Mouse (Mus musculus): ENCODE measurements around the gene Akr1c12. TPM values are rescaled to one million over a fixed set of nuclear protein-coding genes. Genes with fewer than 3 reads are reported as not detected.

Akr1c12 gene
- polyA plus RNA-seq (2012; rRNA removed): 0.84 and 1.3 TPM in 2 replicates

- TF ChIP-seq POLR2A (IDR thresholded peaks at IDR 0.05; ENCODE audit: control insufficient read depth, low read depth, low read length): no peak
- no peak for TF ChIP-seq CTCF (IDR thresholded peaks at IDR 0.05; ENCODE audit: control insufficient read depth, insufficient read depth, insufficient replicate concordance, low read depth, low read length)
- Histone ChIP-seq H3K4me1 (ENCODE audit: control insufficient read depth, insufficient read depth, low read length) (no peaks in the 10 kb centered on the region), H3K27me3 (ENCODE audit: control insufficient read depth, insufficient read depth, low read length) (no peaks in the 10 kb centered on the region), H3K4me3 (ENCODE audit: control insufficient read depth, low read depth, low read length) (no peak within 1 kb of the TSS), H3K27ac (ENCODE audit: control insufficient read depth, insufficient read depth, low read depth, low read length) (no peak within 1 kb of the TSS), H3K36me3 (ENCODE audit: control insufficient read depth, insufficient read depth, low read length) (no peaks in the 10 kb centered on the region)
These were observed at the start of gene Akr1c12 for GRCm38 (mm10) chr13:4279284-4279683. Gene Akr1c12, minus strand, starts transcription at chr13:4279433.

- no peaks in the 10 kb centered on the region for H3K4me1 ChIP-seq (ENCODE audit: control insufficient read depth, insufficient read depth, low read length)
- H3K36me3 ChIP-seq (ENCODE audit: control insufficient read depth, insufficient read depth, low read length): no peaks in the 10 kb centered on the region
- TF ChIP-seq CTCF (IDR thresholded peaks at IDR 0.05; ENCODE audit: control insufficient read depth, insufficient read depth, insufficient replicate concordance, low read depth, low read length): no peak
- TF ChIP-seq POLR2A (IDR thresholded peaks at IDR 0.05; ENCODE audit: control insufficient read depth, low read depth, low read length): no peak
- H3K27ac ChIP-seq (ENCODE audit: control insufficient read depth, insufficient read depth, low read depth, low read length): no peak overlapping the region
- H3K27me3 ChIP-seq (ENCODE audit: control insufficient read depth, insufficient read depth, low read length): no peaks in the 10 kb centered on the region
- H3K4me3 ChIP-seq (ENCODE audit: control insufficient read depth, low read depth, low read length): no peak overlapping the region
These were observed 39.5 kb upstream of the Akr1c12 start for GRCm38 (mm10) chr13:4318773-4319172.

GRCm38 (mm10) chr13:4313907-4314306, 34.7 kb upstream of the Akr1c12 start:
- Histone ChIP-seq H3K27ac (ENCODE audit: control insufficient read depth, insufficient read depth, low read depth, low read length) (no peak overlapping the region), H3K4me1 (ENCODE audit: control insufficient read depth, insufficient read depth, low read length) (no peaks in the 10 kb centered on the region), H3K27me3 (ENCODE audit: control insufficient read depth, insufficient read depth, low read length) (no peaks in the 10 kb centered on the region), H3K36me3 (ENCODE audit: control insufficient read depth, insufficient read depth, low read length) (no peaks in the 10 kb centered on the region), H3K4me3 (ENCODE audit: control insufficient read depth, low read depth, low read length) (no peak overlapping the region)
- TF ChIP-seq POLR2A (IDR thresholded peaks at IDR 0.05; ENCODE audit: control insufficient read depth, low read depth, low read length): no peak
- no peak for TF ChIP-seq CTCF (IDR thresholded peaks at IDR 0.05; ENCODE audit: control insufficient read depth, insufficient read depth, insufficient replicate concordance, low read depth, low read length)

GRCm38 (mm10) chr13:4304861-4305565, 25.8 kb upstream of the Akr1c12 start:
- Histone ChIP-seq H3K4me3 (ENCODE audit: control insufficient read depth, low read depth, low read length) (no peak overlapping the region), H3K36me3 (ENCODE audit: control insufficient read depth, insufficient read depth, low read length) (no peaks in the 10 kb centered on the region), H3K27me3 (ENCODE audit: control insufficient read depth, insufficient read depth, low read length) (no peaks in the 10 kb centered on the region), H3K27ac (ENCODE audit: control insufficient read depth, insufficient read depth, low read depth, low read length) (no peak overlapping the region), H3K4me1 (ENCODE audit: control insufficient read depth, insufficient read depth, low read length) (no peaks in the 10 kb centered on the region)
- no peak for TF ChIP-seq POLR2A (IDR thresholded peaks at IDR 0.05; ENCODE audit: control insufficient read depth, low read depth, low read length)
- TF ChIP-seq CTCF (IDR thresholded peaks at IDR 0.05; ENCODE audit: control insufficient read depth, insufficient read depth, insufficient replicate concordance, low read depth, low read length): no peak

GRCm38 (mm10) chr13:4296991-4297390, 17.8 kb upstream of the Akr1c12 start:
- Histone ChIP-seq H3K27ac (ENCODE audit: control insufficient read depth, insufficient read depth, low read depth, low read length) (no peak overlapping the region), H3K36me3 (ENCODE audit: control insufficient read depth, insufficient read depth, low read length) (no peaks in the 10 kb centered on the region), H3K4me3 (ENCODE audit: control insufficient read depth, low read depth, low read length) (no peak overlapping the region), H3K27me3 (ENCODE audit: control insufficient read depth, insufficient read depth, low read length) (no peaks in the 10 kb centered on the region), H3K4me1 (ENCODE audit: control insufficient read depth, insufficient read depth, low read length) (no peaks in the 10 kb centered on the region)
- no peak for TF ChIP-seq CTCF (IDR thresholded peaks at IDR 0.05; ENCODE audit: control insufficient read depth, insufficient read depth, insufficient replicate concordance, low read depth, low read length)
- no peak for TF ChIP-seq POLR2A (IDR thresholded peaks at IDR 0.05; ENCODE audit: control insufficient read depth, low read depth, low read length)

- H3K27me3 ChIP-seq (ENCODE audit: control insufficient read depth, insufficient read depth, low read length): no peaks in the 10 kb centered on the region
- H3K4me1 ChIP-seq (ENCODE audit: control insufficient read depth, insufficient read depth, low read length): no peaks in the 10 kb centered on the region
- no peak overlapping the region for H3K4me3 ChIP-seq (ENCODE audit: control insufficient read depth, low read depth, low read length)
- TF ChIP-seq CTCF (IDR thresholded peaks at IDR 0.05; ENCODE audit: control insufficient read depth, insufficient read depth, insufficient replicate concordance, low read depth, low read length) (no peak), POLR2A (IDR thresholded peaks at IDR 0.05; ENCODE audit: control insufficient read depth, low read depth, low read length) (no peak)
- no peak overlapping the region for H3K27ac ChIP-seq (ENCODE audit: control insufficient read depth, insufficient read depth, low read depth, low read length)
- H3K36me3 ChIP-seq (ENCODE audit: control insufficient read depth, insufficient read depth, low read length): no peaks in the 10 kb centered on the region
These were observed 2.5 kb upstream of the Akr1c12 start for GRCm38 (mm10) chr13:4281471-4282412.

GRCm38 (mm10) chr13:4277526-4277925, 1.7 kb downstream of the Akr1c12 start:
- Histone ChIP-seq H3K27ac (ENCODE audit: control insufficient read depth, insufficient read depth, low read depth, low read length) (no peak overlapping the region), H3K4me3 (ENCODE audit: control insufficient read depth, low read depth, low read length) (no peak overlapping the region), H3K36me3 (ENCODE audit: control insufficient read depth, insufficient read depth, low read length) (no peaks in the 10 kb centered on the region), H3K27me3 (ENCODE audit: control insufficient read depth, insufficient read depth, low read length) (no peaks in the 10 kb centered on the region), H3K4me1 (ENCODE audit: control insufficient read depth, insufficient read depth, low read length) (no peaks in the 10 kb centered on the region)
- TF ChIP-seq POLR2A (IDR thresholded peaks at IDR 0.05; ENCODE audit: control insufficient read depth, low read depth, low read length) (no peak), CTCF (IDR thresholded peaks at IDR 0.05; ENCODE audit: control insufficient read depth, insufficient read depth, insufficient replicate concordance, low read depth, low read length) (no peak)
